Mouse (Mus musculus): ENCODE results near the gene Kcnip4.

DNA sequence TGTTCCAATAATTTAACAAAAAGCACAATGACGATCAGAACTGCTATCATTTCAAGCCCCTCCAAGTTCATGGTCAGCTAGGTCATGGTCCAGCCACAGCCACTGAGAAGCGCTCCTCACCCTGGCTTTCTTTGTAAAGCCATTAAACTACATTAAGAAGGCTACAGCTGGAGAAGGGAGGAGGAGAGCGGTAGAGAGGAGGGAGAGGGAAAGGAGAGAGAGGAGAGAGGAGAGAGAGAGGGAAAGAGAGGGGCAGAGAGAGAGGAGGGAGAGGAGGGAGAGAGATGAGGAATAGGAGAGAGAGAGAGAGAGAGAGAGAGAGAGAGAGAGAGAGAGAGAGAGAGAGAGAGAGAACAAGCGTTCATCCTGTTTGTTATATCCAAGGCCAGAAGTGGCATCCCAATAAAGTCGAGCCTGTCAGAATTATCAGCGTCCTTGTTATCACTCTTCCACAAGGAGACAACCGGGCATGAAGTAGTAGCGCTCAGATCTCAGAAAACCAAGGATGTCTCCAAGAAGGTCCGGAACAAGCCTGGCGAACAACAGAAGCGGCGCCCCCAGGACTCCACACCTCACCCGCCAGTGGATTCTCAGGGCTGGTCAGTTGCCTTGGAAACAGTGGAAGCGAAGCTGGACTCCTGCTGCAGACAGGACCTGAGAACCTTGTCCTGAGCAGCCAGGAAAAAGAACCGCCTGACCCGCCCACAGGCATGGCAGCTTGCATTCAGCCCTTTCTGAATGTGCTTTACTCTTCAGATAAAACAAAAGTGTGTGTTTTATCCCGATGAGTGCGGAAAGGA is 635.1 kb downstream of the Kcnip4 start:
- TF ChIP-seq CTCF (IDR thresholded peaks at IDR 0.05; ENCODE audit: insufficient read depth, low read length) (no peak), POLR2A (IDR thresholded peaks at IDR 0.05; ENCODE audit: borderline replicate concordance, extremely low read depth, low read depth, low read length) (no peak)

All from lung, adult 2 months (tissue).